Mouse (Mus musculus) bone marrow macrophage, adult 2 months (primary cell): ENCODE data around the gene Gpr65. TPM values are rescaled to one million over a fixed set of nuclear protein-coding genes. Genes with fewer than 3 reads are reported as not detected.
"Not testable (repeated sequence)": the region's sequence is repeated elsewhere in the genome, so short reads cannot be mapped to it uniquely, and the experiment has no call there.

Source experiments
- H3K27ac ChIP-seq: 2 replicates; pipeline ENCODE4 v1.5.1; 2012; ENCODE audit warnings: low read depth, low read length; ENCODE audit not compliant: insufficient read depth
- H3K4me1 ChIP-seq: 2 replicates; pipeline ENCODE4 v1.6.1; 2012; ENCODE audit warnings: low read length; ENCODE audit not compliant: control insufficient read depth, insufficient read depth
- H3K4me3 ChIP-seq: 2 replicates; pipeline ENCODE4 v1.5.1; 2012; ENCODE audit warnings: mild to moderate bottlenecking, low read length, moderate library complexity; ENCODE audit not compliant: insufficient read depth
- CTCF ChIP-seq: IDR thresholded peaks from 2 replicates; pipeline ENCODE4 v1.5.1; 2012; ENCODE audit warnings: low read depth, mild to moderate bottlenecking, low read length, moderate library complexity
- POLR2A ChIP-seq: IDR thresholded peaks from 2 replicates; pipeline ENCODE4 v1.6.1; 2012; ENCODE audit warnings: mild to moderate bottlenecking, low read depth, low read length, borderline replicate concordance
- polyA plus RNA-seq: library from polyadenylated mRNA; stranded (reverse); fragments of >200 nt; gene quantifications from 2 replicates; pipeline ENCODE4 v1.2.4, GENCODE M21; 2012; ENCODE audit not compliant: missing spikeins, insufficient read depth, insufficient read length

The Gpr65 gene
- polyA plus RNA-seq, 1 experiment: 122 TPM

DNA sequence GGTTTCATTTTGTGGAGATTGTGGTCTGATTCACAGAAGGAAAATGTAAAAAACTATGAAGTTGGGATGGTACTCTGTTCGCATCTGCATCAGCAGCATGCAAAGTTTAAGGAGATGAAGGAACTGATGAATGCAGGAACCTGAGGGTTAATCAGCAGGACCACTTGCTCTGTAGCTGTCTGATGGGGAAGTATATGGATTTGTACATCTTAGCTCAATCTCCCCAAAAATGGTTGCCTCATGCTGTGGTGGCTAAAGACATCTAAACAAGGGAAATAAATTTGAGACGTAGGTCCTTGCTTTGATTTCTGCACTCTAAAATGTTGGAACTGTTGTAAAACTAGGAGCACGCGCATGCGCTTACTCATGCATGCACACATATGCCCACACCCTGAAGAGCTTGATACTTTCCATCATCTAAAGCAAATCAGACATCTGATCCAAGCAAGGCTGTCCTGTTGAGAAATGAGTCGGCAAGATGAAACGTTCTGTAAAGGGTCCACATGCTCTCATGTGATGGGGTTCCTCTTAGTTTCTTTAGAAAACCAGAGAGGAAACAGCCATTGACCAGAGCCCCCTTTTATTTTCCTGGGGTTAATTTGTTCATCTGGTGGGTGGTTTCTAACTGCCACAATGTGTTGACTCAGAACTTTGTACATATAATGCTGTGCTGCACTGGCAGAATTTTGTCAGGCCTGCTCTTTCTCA, 43.1 kb downstream of the Gpr65 start:
- H3K4me3 ChIP-seq: no peak overlapping the region
- TF ChIP-seq POLR2A: no peak
- no peak for TF ChIP-seq CTCF
- peaks cover 13% of the 10 kb centered on the region for H3K4me1 ChIP-seq
- H3K27ac ChIP-seq: no peak overlapping the region

DNA sequence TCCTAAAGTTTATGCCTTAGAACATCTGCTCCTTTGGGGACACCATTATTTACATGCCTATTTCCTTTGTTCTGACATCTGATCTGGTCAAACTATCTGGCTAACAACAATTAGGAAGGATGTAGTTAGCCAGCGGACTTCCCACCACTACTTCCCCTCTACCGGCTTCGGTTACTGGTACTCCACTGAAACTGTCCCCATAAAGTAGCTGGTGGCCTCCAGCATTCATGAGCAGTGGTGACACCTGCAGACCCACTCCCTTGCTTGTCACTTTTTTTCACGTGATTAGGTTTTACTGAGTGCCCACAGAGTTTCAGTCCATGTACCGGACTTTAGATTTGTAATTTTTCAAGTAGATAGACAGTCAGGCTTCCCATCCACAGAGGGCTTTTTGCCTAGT, 47.5 kb downstream of the Gpr65 start:
- Histone ChIP-seq H3K4me1 (peaks cover 25% of the 10 kb centered on the region), H3K27ac (no peak overlapping the region), H3K4me3 (no peak overlapping the region)
- TF ChIP-seq POLR2A (no peak), CTCF (no peak)

- Histone ChIP-seq H3K4me1 (peaks cover 16% of the 10 kb centered on the region), H3K4me3 (no peak overlapping the region), H3K27ac (no peak overlapping the region)
- no peak for TF ChIP-seq POLR2A
- no peak for TF ChIP-seq CTCF
These were observed 49.4 kb downstream of the Gpr65 start for GRCm38 (mm10) chr12:98317718-98318340.

DNA sequence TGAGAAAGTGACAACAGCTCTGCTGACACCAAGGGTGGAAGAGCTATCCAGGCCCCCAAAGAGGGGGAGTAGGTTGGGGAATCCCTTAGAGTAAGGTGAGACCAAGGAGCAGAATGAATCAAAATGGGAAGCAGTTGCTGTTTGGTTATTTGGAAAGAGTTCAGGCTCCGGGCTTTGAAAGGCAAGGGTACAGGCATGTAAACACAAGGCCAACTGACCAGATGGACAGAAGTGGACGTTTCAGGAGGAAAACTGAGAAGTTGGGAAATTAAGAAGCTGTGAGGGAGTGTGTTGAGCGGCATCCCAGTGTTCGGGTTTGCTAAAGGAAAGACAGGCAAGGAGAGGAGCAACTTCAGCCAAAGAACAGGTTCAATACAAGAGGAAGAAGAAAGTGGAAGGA, 54.0 kb downstream of the Gpr65 start:
- Histone ChIP-seq H3K4me1 (peaks cover 10% of the 10 kb centered on the region), H3K4me3 (no peak overlapping the region), H3K27ac (no peak overlapping the region)
- TF ChIP-seq CTCF: no peak
- no peak for TF ChIP-seq POLR2A

DNA sequence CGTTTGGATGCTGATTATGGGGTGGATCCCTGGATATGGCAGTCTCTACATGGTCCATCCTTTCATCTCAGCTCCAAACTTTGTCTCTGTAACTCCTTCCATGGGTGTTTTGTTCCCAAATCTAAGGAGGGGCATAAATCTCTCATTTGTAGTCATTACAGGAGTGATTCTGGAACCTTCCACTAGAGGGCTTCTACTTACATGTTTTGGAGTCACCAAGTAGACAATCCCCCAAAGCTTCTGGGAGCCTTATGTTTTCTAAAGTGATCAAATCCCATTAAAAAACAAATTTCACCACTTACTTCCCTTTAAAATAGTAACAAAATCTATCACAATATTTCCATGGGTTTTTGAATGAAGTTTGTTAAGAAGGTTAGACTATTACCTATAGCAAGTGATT, 55.7 kb downstream of the Gpr65 start:
- H3K27ac ChIP-seq, H3K4me3 ChIP-seq, H3K4me1 ChIP-seq: not testable (repeated sequence)

Other genes starting within 250 kb of the Gpr65 start
- gene Galc, start 9.2 kb upstream of the Gpr65 start, polyA plus RNA-seq: 87.4 and 99.3 TPM in 2 replicates